ENCODE assay signal across 13 mouse cellular contexts in genomic region chr3:75583293-75583692, GRCm38 (mm10). TPM values are rescaled to one million over a fixed set of nuclear protein-coding genes. Genes with fewer than 3 reads are reported as not detected.
DNase-seq lines count a peak whose midpoint lies in the region; ATAC-seq lines count a peak whose summit lies in the region.
"Had no signal": no experiment of that assay in that cellular context is flagged by ENCODE, and none has a peak within 500 bp of the region (broad histone marks: within the 10 kb centered on the region; RNA-seq: fewer than 3 reads in every experiment).

No protein-coding gene starts in this region.

- no peak overlapping the region for H3K9ac ChIP-seq in forebrain, embryonic 13.5 days
- H3K9ac ChIP-seq: hindbrain, embryonic 14.5 days had no signal

- H3K4me1 ChIP-seq in forebrain, embryonic 13.5 days: no peaks in the 10 kb centered on the region
- no peaks in the 10 kb centered on the region for H3K4me1 ChIP-seq in forebrain, embryonic 10.5 days

- 80% methylated on average over 3 of the region's 3 CpGs for WGBS in forebrain, embryonic 13.5 days
- WGBS in forebrain, embryonic 10.5 days: 93% methylated on average over 3 of the region's 3 CpGs

- H3K36me3 ChIP-seq in forebrain, embryonic 13.5 days (ENCODE audit: poor library complexity, severe bottlenecking): no peaks in the 10 kb centered on the region
- H3K36me3 ChIP-seq in forebrain, embryonic 10.5 days (replicated peaks): no peaks in the 10 kb centered on the region

- DNase-seq in forebrain, embryonic 10.5 days (ENCODE audit: extremely low spot score, low spot score): no peak
- peak; percentile 39 for DNase-seq in layer of hippocampus, adult 9-11 months
- DNase-seq in layer of hippocampus, adult 11-12 months (ENCODE audit: low spot score): no peak
- peak; percentile 52 for DNase-seq in cerebellum, adult 11 months
- DNase-seq in fat pad, adult 2 months (ENCODE audit: extremely low read depth, low read depth, low spot score): peak; percentile 82
- no peak for DNase-seq in yolk sac, embryonic 10.5 days (ENCODE audit: low spot score)
- no peak for DNase-seq in thymus, postnatal 14 days
- DNase-seq: gastrocnemius, postnatal 25 days; kidney, adult 8-10 months had no signal

- H3K27ac ChIP-seq in forebrain, embryonic 13.5 days: no peak overlapping the region
- H3K27ac ChIP-seq in forebrain, embryonic 10.5 days: no peak overlapping the region
- H3K27ac ChIP-seq: hindbrain, embryonic 14.5 days had no signal

- ATAC-seq in forebrain, embryonic 13.5 days: peak; percentile 50; the same call in 1 of the 2 replicates
- ATAC-seq: lung, postnatal 0 days had no signal

- H3K4me3 ChIP-seq in forebrain, embryonic 13.5 days: no peak overlapping the region
- no peak overlapping the region for H3K4me3 ChIP-seq in forebrain, embryonic 10.5 days

- no peaks in the 10 kb centered on the region for H3K27me3 ChIP-seq in forebrain, embryonic 13.5 days
- no peaks in the 10 kb centered on the region for H3K27me3 ChIP-seq in forebrain, embryonic 10.5 days (ENCODE audit: poor library complexity, severe bottlenecking)

- no peaks in the 10 kb centered on the region for H3K9me3 ChIP-seq in forebrain, embryonic 13.5 days (replicated peaks)
- no peaks in the 10 kb centered on the region for H3K9me3 ChIP-seq in forebrain, embryonic 10.5 days

- no peak overlapping the region for H3K4me2 ChIP-seq in forebrain, embryonic 13.5 days
- H3K4me2 ChIP-seq: hindbrain, embryonic 14.5 days; liver, embryonic 11.5 days had no signal

RNA-seq across cellular contexts. Expression of gene Serpini1, which starts 25.9 kb away (rescaled TPM):
- polyA plus RNA-seq in forebrain, embryonic 13.5 days (2015; fragmentation: Nextera tagmentation; extraction: Ambion mirVana): 67.7 and 76.3 TPM in 2 replicates
- 5.6 and 6.1 TPM in 2 replicates for polyA plus RNA-seq in forebrain, embryonic 10.5 days (2016; fragmentation: Nextera tagmentation; extraction: Ambion mirVana)

RNA-seq across cellular contexts. Expression of gene Pdcd10, which starts 26.6 kb away (rescaled TPM):
- polyA plus RNA-seq in forebrain, embryonic 13.5 days (2015; fragmentation: Nextera tagmentation; extraction: Ambion mirVana): 80.1 and 87.3 TPM in 2 replicates
- polyA plus RNA-seq in forebrain, embryonic 10.5 days (2016; fragmentation: Nextera tagmentation; extraction: Ambion mirVana): 80.6 and 88.1 TPM in 2 replicates

Comparison
In these comparisons a context has a peak if more than half of its experiments do, and no peak if none do; other contexts are left out.
1. DNase-seq: peak in layer of hippocampus, adult 9-11 months (single experiment), cerebellum, adult 11 months (single experiment) and fat pad, adult 2 months (single experiment); none in forebrain, embryonic 10.5 days (single experiment), layer of hippocampus, adult 11-12 months (single experiment), yolk sac, embryonic 10.5 days (single experiment) and thymus, postnatal 14 days (single experiment).